Mouse (Mus musculus) Patski (cell line): ENCODE data around the gene Fgfr2. TPM values are rescaled to one million over a fixed set of nuclear protein-coding genes. Genes with fewer than 3 reads are reported as not detected.
A peak's percentile ranks its signal among the peaks of the same experiment; 100 is the strongest.

Source experiments
- ATAC-seq: fragments of 100-300 bp; one replicate; pipeline ENCODE4 v1.8.0; 2021
- CTCF ChIA-PET: fragments of 350-600 bp; sonication (Branson Sonifier 250); formaldehyde crosslinking; loops from one replicate; lab custom pipeline; 2022; ENCODE audit warnings: inconsistent platforms; lab: Charles Lee
- POLR2A ChIA-PET: fragments of 350-600 bp; sonication (Branson Sonifier 250); formaldehyde crosslinking; loops from one replicate; lab custom pipeline; 2022; ENCODE audit warnings: antibody characterized with exemption, inconsistent platforms; lab: Charles Lee
- DNase-seq: peaks from one replicate; pipeline ENCODE4 v3.0.0-alpha.2; 2011; ENCODE audit warnings: low read depth, low spot score
- H3K27me3 ChIP-seq: fragments of 371-371 bp; one replicate; pipeline ENCODE4 v1.5.1; 2021
- CTCF ChIP-seq: fragments of 100-300 bp; IDR thresholded peaks from one replicate; pipeline ENCODE4 v1.5.1; 2021
- in situ Hi-C: fragments of 300-500 bp; cut with MboI; formaldehyde crosslinking; loops from 3 replicates; pipeline ENCODE4 v1.11.1; 2018; ENCODE audit warnings: low pct_unique_long_range_greater_than_20kb, mixed read lengths
- polyA plus RNA-seq: library from polyadenylated mRNA; unstranded; gene quantifications from one replicate; pipeline ENCODE4 v1.2.3, GENCODE M21; 2021

The Fgfr2 gene
- polyA plus RNA-seq, 1 experiment from 2014 or later: 48.8 TPM

DNA sequence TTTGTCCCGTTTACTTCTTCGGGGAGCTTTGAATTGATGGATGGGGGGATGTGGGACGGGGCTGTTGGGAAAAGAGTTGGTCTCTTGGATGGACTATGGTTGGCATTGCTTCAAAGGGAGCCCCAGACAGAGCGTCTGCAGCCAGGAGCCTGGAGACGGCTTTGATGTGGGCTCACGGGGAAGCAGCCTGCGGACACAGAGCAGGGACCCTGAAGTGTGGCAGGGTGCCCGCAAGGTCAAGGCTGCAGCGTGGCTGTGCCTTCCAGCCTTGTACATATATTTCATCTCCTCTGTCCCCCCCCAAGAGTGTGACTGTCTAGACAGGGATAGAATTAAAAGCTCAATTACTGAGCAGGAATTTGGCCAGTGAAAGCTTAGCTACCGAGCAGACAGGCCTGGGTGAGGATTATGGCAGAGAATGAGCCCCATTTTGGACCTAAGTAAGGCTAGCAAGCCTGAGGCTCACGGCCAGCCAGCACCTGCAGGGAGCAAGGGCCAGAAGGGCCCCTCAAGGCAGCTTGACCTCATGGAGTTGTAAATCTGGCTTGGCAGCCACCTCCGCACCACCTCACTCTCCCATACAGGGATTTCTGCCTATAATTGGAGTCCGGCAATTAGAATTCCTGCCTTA is 2146.7 kb downstream of the Fgfr2 start:
- no peak for ATAC-seq
- in situ Hi-C loops: loop anchor here (5.0 kb wide), 2 partner anchors 39 to 139 kb away; partner anchors contain the start of gene Htra1
- DNase-seq: no peak
- POLR2A ChIA-PET: interaction anchor here (1.6 kb wide), 1 partner anchor 10 kb away, joined by 10 read pairs; no protein-coding TSS in a partner anchor
- no peak for TF ChIP-seq CTCF
- H3K27me3 ChIP-seq: no peaks in the 10 kb centered on the region
- CTCF ChIA-PET: interaction anchor here (1.1 to 3.1 kb wide), 5 partner anchors 9 to 203 kb away, joined by 3 to 18 read pairs (median 3); partner anchors contain the start of gene Btbd16

DNA sequence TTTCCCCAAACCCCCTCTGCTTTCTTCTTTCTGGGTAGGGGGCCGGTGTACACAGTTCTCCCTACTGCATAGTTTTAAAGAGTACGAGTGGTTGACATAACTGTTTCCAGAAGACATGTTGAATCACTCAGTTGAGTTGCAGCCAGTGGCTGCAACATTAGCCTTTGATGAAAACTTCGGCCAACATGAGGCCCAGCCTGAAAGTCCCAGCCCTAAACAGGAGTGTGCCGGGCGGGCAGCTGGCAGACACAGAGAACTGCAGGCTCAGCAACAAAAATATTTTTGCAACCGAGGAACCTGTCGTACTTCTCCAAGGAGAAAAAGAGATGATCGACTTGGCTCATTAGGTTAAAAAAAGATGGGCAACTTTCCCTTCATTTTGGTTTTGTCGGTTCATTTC is 2150.4 kb downstream of the Fgfr2 start:
- DNase-seq: no peak
- in situ Hi-C loops: no loop called here
- TF ChIP-seq CTCF: no peak
- CTCF ChIA-PET: no interaction called here
- H3K27me3 ChIP-seq: no peaks in the 10 kb centered on the region
- POLR2A ChIA-PET: no interaction called here
- no peak for ATAC-seq

- H3K27me3 ChIP-seq: no peaks in the 10 kb centered on the region
- POLR2A ChIA-PET: no interaction called here
- in situ Hi-C loops: no loop called here
- no peak for DNase-seq
- CTCF ChIA-PET: interaction anchor here (1.3 kb wide), 1 partner anchor 12 kb away, joined by 3 read pairs; no protein-coding TSS in a partner anchor
- TF ChIP-seq CTCF: no peak
- no peak for ATAC-seq
These were observed 2153.6 kb downstream of the Fgfr2 start for GRCm38 (mm10) chr7:130969507-130969906.

- no peaks in the 10 kb centered on the region for H3K27me3 ChIP-seq
- no peak for TF ChIP-seq CTCF
- ChIA-PET POLR2A (interaction anchor here (0.6 kb wide), 1 partner anchor 31 kb away, joined by 3 read pairs; no protein-coding TSS in a partner anchor), CTCF (interaction anchor here (1.3 kb wide), 1 partner anchor 12 kb away, joined by 3 read pairs; no protein-coding TSS in a partner anchor)
- no peak for DNase-seq
- in situ Hi-C loops: no loop called here
- ATAC-seq: no peak
These were observed 2154.1 kb downstream of the Fgfr2 start for GRCm38 (mm10) chr7:130969076-130969475.

GRCm38 (mm10) chr7:130968537-130968936 is 2154.6 kb downstream of the Fgfr2 start:
- no peak for DNase-seq
- TF ChIP-seq CTCF: no peak
- ATAC-seq: peak; percentile 62
- H3K27me3 ChIP-seq: no peaks in the 10 kb centered on the region
- ChIA-PET POLR2A (interaction anchor here (0.6 to 1.8 kb wide), 2 partner anchors 12 to 31 kb away, joined by 3 to 8 read pairs; no protein-coding TSS in a partner anchor), CTCF (interaction anchor here (1.8 kb wide), 1 partner anchor 195 kb away, joined by 3 read pairs; the partner anchor contains the start of gene Btbd16)
- in situ Hi-C loops: no loop called here

DNA sequence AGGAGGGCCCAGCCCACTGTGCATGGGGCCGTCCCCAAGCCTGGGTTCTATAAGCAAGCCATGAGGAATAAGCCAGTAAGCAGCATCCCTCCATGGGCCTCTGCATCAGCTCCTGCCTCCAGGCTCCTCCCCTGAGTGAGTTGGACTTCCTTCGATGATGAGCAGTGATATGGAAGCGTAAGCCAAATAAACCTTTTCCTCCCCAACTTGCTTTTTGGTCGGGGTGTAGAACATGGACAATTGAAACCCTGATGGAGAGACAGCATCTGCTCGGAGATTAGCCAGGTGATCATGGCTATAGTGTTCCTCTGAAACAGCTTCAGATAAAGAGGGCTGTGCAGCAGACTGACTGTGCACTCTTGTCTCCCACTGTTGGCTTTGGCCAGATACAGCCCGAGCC is 2155.2 kb downstream of the Fgfr2 start:
- no peaks in the 10 kb centered on the region for H3K27me3 ChIP-seq
- ATAC-seq (no peak), DNase-seq (no peak)
- in situ Hi-C loops: no loop called here
- TF ChIP-seq CTCF: no peak
- CTCF ChIA-PET: interaction anchor here (1.8 to 3.0 kb wide), 2 partner anchors 30 to 195 kb away, joined by 3 to 11 read pairs; partner anchors contain the start of gene Btbd16
- POLR2A ChIA-PET: interaction anchor here (0.8 to 1.8 kb wide), 3 partner anchors 12 to 29 kb away, joined by 4 to 8 read pairs (median 6); no protein-coding TSS in a partner anchor

- POLR2A ChIA-PET: interaction anchor here (0.5 to 2.0 kb wide), 4 partner anchors 10 to 100 kb away, joined by 4 to 10 read pairs (median 6); no protein-coding TSS in a partner anchor
- no peaks in the 10 kb centered on the region for H3K27me3 ChIP-seq
- in situ Hi-C loops: no loop called here
- DNase-seq: no peak
- no peak for ATAC-seq
- CTCF ChIA-PET: interaction anchor here (1.8 to 3.0 kb wide), 2 partner anchors 29 to 194 kb away, joined by 3 to 11 read pairs; partner anchors contain the start of gene Btbd16
- no peak for TF ChIP-seq CTCF
These were observed 2156.3 kb downstream of the Fgfr2 start for GRCm38 (mm10) chr7:130966876-130967275.

DNA sequence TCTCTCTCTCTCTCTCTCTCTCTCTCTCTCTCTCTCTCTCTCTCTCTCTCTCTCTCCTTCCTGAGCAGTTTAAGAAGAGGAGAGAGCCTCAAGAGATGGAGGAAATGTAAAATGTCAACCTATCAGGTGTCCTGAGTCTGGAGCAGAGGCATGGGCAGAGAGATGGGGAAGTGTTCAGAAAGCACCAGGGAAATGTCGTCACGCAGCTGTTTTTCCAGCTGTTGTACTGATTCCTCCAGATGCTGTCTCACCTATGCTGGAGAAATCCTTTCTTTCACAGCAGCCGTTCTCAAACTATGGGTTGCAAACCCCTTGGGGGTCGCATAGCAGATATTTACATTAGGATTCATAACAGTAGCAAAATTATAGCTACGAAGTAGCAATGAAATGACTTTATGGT is 2156.7 kb downstream of the Fgfr2 start:
- no peak for TF ChIP-seq CTCF
- DNase-seq (no peak), ATAC-seq (no peak)
- no peaks in the 10 kb centered on the region for H3K27me3 ChIP-seq
- CTCF ChIA-PET: interaction anchor here (3.0 kb wide), 1 partner anchor 29 kb away, joined by 11 read pairs; no protein-coding TSS in a partner anchor
- POLR2A ChIA-PET: interaction anchor here (0.5 to 2.0 kb wide), 3 partner anchors 11 to 99 kb away, joined by 5 to 10 read pairs (median 5); no protein-coding TSS in a partner anchor
- in situ Hi-C loops: no loop called here

DNA sequence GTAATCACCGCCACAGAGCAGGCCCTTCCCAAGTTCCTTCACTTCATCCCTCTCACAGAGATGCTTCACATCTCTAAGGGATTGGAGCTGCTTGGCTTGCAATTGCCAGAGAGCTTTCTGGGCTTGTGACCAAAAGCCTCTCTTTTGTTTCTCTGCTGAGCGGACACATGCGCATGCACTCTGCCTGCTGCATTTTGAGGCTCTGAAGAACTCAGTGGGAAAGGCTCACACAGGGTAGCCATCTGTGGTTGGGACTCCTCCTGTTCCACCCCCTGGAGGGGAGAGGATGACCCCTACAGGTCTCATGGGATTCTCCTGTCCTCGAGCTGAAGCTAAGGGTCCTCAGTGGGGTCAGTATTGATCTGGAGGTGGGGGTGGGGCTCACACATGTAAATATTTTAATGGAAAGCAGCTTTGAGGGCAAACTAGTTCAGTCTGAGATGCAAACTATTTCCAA is 2157.2 kb downstream of the Fgfr2 start:
- CTCF ChIA-PET: interaction anchor here (1.7 to 3.3 kb wide), 3 partner anchors 11 to 138 kb away, joined by 5 to 18 read pairs (median 11); no protein-coding TSS in a partner anchor
- TF ChIP-seq CTCF: no peak
- H3K27me3 ChIP-seq: no peaks in the 10 kb centered on the region
- DNase-seq (no peak), ATAC-seq (no peak)
- in situ Hi-C loops: no loop called here
- POLR2A ChIA-PET: interaction anchor here (0.8 to 2.0 kb wide), 3 partner anchors 11 to 19 kb away, joined by 3 to 10 read pairs (median 5); no protein-coding TSS in a partner anchor

- no peak for TF ChIP-seq CTCF
- CTCF ChIA-PET: interaction anchor here (0.8 to 3.3 kb wide), 5 partner anchors 8 to 137 kb away, joined by 3 to 18 read pairs (median 5); no protein-coding TSS in a partner anchor
- ATAC-seq (no peak), DNase-seq (no peak)
- in situ Hi-C loops: no loop called here
- POLR2A ChIA-PET: interaction anchor here (0.8 to 2.0 kb wide), 3 partner anchors 12 to 19 kb away, joined by 3 to 10 read pairs (median 5); no protein-coding TSS in a partner anchor
- no peaks in the 10 kb centered on the region for H3K27me3 ChIP-seq
These were observed 2157.8 kb downstream of the Fgfr2 start for GRCm38 (mm10) chr7:130965396-130965795.
